Mouse (Mus musculus) CH12.LX (cell line): ENCODE measurements around the gene Ciao2a.

Experiments
- CTCF ChIP-seq, 2 experiments: IDR thresholded peaks in 1 of 2; conservative IDR thresholded peaks in 1 of 2; 2 replicates each; pipeline ENCODE4 v1.5.1; 2011 to 2012; ENCODE audit warnings: low read depth in 2 of 2, low read length in 2 of 2, improper control_type of control experiment in 1 of 2, inconsistent platforms in 1 of 2, mild to moderate bottlenecking in 1 of 2, moderate library complexity in 1 of 2
- EP300 ChIP-seq: IDR thresholded peaks from 2 replicates; pipeline ENCODE4 v1.6.1; 2011; ENCODE audit warnings: low read length, improper control_type of control experiment
- MAZ ChIP-seq: IDR thresholded peaks from 2 replicates; pipeline ENCODE4 v1.6.1; 2012; ENCODE audit warnings: low read depth, mild to moderate bottlenecking, inconsistent platforms, low read length, improper control_type of control experiment, moderate library complexity
- MYC ChIP-seq: IDR thresholded peaks from 2 replicates; pipeline ENCODE4 v1.6.1; 2011; ENCODE audit warnings: low read depth, mild to moderate bottlenecking, improper control_type of control experiment, low read length
- NELFE ChIP-seq: IDR thresholded peaks from 2 replicates; pipeline ENCODE4 v1.6.1; 2011; ENCODE audit warnings: low read depth, low read length, improper control_type of control experiment
- POLR2A ChIP-seq: IDR thresholded peaks from 2 replicates; pipeline ENCODE4 v1.6.1; 2011; ENCODE audit warnings: low read depth, mild to moderate bottlenecking, improper control_type of control experiment, low read length
- SMC3 ChIP-seq: IDR thresholded peaks from 2 replicates; pipeline ENCODE4 v1.6.1; 2011; ENCODE audit warnings: low read depth, low read length, improper control_type of control experiment
- UBTF ChIP-seq: IDR thresholded peaks from 2 replicates; pipeline ENCODE4 v1.6.1; 2012; ENCODE audit warnings: low read depth, mild to moderate bottlenecking, inconsistent platforms, low read length, improper control_type of control experiment, moderate library complexity
- ZC3H11A ChIP-seq: IDR thresholded peaks from 2 replicates; pipeline ENCODE4 v1.6.1; 2012; ENCODE audit warnings: low read depth, mild to moderate bottlenecking, inconsistent platforms, low read length, improper control_type of control experiment
- ZNF384 ChIP-seq: IDR thresholded peaks from 2 replicates; pipeline ENCODE4 v1.6.1; 2012; ENCODE audit warnings: low read depth, low read length, improper control_type of control experiment, inconsistent platforms

- TF ChIP-seq NELFE, result no peak
- no peak for TF ChIP-seq CTCF (conservative IDR thresholded peaks at IDR 0.05 in 1 of 2, IDR thresholded peaks at IDR 0.05 in 1 of 2; ENCODE audit: low read depth in 2 of 2, low read length in 2 of 2)
- TF ChIP-seq POLR2A, result no peak
- TF ChIP-seq ZC3H11A, result no peak
- no peak for TF ChIP-seq MYC
- no peak for TF ChIP-seq ZNF384
- no peak for TF ChIP-seq EP300
- TF ChIP-seq SMC3, result no peak
- TF ChIP-seq UBTF, result no peak
- no peak for TF ChIP-seq MAZ
Observed at GRCm38 (mm10) chr9:66120106-66120505, 6.3 kb upstream of the Ciao2a start.
